Mouse (Mus musculus): ENCODE data around the gene Tram2. TPM values are rescaled to one million over a fixed set of nuclear protein-coding genes. Genes with fewer than 3 reads are reported as not detected.

Tram2 gene
- total and polyA plus RNA-seq, 2 experiments from 2014 or later: 1.4 to 2.1 TPM

GRCm38 (mm10) chr1:20954876-20955275 lies 124.2 kb downstream of the Tram2 start:
- DNase-seq (ENCODE audit: low spot score) (no peak), ATAC-seq (ENCODE audit: low FRiP score) (no peak)
- no peak overlapping the region for H3K27ac ChIP-seq (ENCODE audit: low read depth, low read length)
- no peaks in the 10 kb centered on the region for H3K27me3 ChIP-seq (ENCODE audit: insufficient read depth, low read length)
- H3K4me1 ChIP-seq (ENCODE audit: insufficient read depth, low read length): no peaks in the 10 kb centered on the region
- H3K36me3 ChIP-seq (ENCODE audit: insufficient read depth, low read length): no peaks in the 10 kb centered on the region
- no peak for TF ChIP-seq CTCF (IDR thresholded peaks at IDR 0.05)
- no peak overlapping the region for H3K4me2 ChIP-seq (ENCODE audit: low read depth, low read length, poor library complexity, severe bottlenecking)
- WGBS: 83% methylated on average over 3 of the region's 3 CpGs
- H3K9me3 ChIP-seq (ENCODE audit: low read length): no peaks in the 10 kb centered on the region
- no peak overlapping the region for H3K9ac ChIP-seq (replicated peaks; ENCODE audit: low read length, poor library complexity, severe bottlenecking)
- no peak overlapping the region for H3K4me3 ChIP-seq (ENCODE audit: low read depth, low read length)

- Histone ChIP-seq H3K27ac (ENCODE audit: low read depth, low read length) (peak overlapping the region; percentile 81), H3K9ac (replicated peaks; ENCODE audit: low read length, poor library complexity, severe bottlenecking) (peak overlapping the region; percentile 72), H3K4me3 (ENCODE audit: low read depth, low read length) (peak overlapping the region; percentile 50), H3K9me3 (ENCODE audit: low read length) (no peaks in the 10 kb centered on the region), H3K4me1 (ENCODE audit: insufficient read depth, low read length) (no peaks in the 10 kb centered on the region), H3K36me3 (ENCODE audit: insufficient read depth, low read length) (no peaks in the 10 kb centered on the region), H3K27me3 (ENCODE audit: insufficient read depth, low read length) (no peaks in the 10 kb centered on the region), H3K4me2 (ENCODE audit: low read depth, low read length, poor library complexity, severe bottlenecking) (peak overlapping the region; percentile 73)
- WGBS: 1% methylated on average over 16 of the region's 16 CpGs
- ATAC-seq (ENCODE audit: low FRiP score): peak; percentile 49
- no peak for TF ChIP-seq CTCF (IDR thresholded peaks at IDR 0.05)
- DNase-seq (ENCODE audit: low spot score): no peak
These were observed 127.2 kb downstream of the Tram2 start for GRCm38 (mm10) chr1:20951799-20952198.

GRCm38 (mm10) chr1:20951300-20951763 lies 127.7 kb downstream of the Tram2 start, which contains the start of gene Efhc1:
Gene Efhc1, plus strand, starts transcription at chr1:20951626.
- Histone ChIP-seq H3K4me1 (ENCODE audit: insufficient read depth, low read length) (no peaks in the 10 kb centered on the region), H3K4me3 (ENCODE audit: low read depth, low read length) (peak within 1 kb of the TSS; percentile 50), H3K27me3 (ENCODE audit: insufficient read depth, low read length) (no peaks in the 10 kb centered on the region), H3K4me2 (ENCODE audit: low read depth, low read length, poor library complexity, severe bottlenecking) (peak within 1 kb of the TSS; percentile 73), H3K36me3 (ENCODE audit: insufficient read depth, low read length) (no peaks in the 10 kb centered on the region), H3K9ac (replicated peaks; ENCODE audit: low read length, poor library complexity, severe bottlenecking) (peak within 1 kb of the TSS; percentile 72), H3K27ac (ENCODE audit: low read depth, low read length) (peak within 1 kb of the TSS; percentile 81), H3K9me3 (ENCODE audit: low read length) (no peaks in the 10 kb centered on the region)
- ATAC-seq (ENCODE audit: low FRiP score) (peak; percentile 98), DNase-seq (ENCODE audit: low spot score) (peak; percentile 97)
- TF ChIP-seq CTCF (IDR thresholded peaks at IDR 0.05): peak; percentile 13; the same call in 1 of the 2 replicates
- 2% methylated on average over 22 of the region's 23 CpGs for WGBS

Other genes with a start within 250 kb of the Tram2 start
- 95.0 and 144 TPM in 2 replicates for gene Paqr8, start 188.6 kb downstream of the Tram2 start, total RNA-seq (2014; rRNA removed)
- gene Paqr8, start 188.6 kb downstream of the Tram2 start, polyA plus RNA-seq (2015; fragmentation: Nextera tagmentation; extraction: Ambion mirVana): 32.2 and 32.5 TPM in 2 replicates
- gene Efhc1, start 127.6 kb downstream of the Tram2 start, total RNA-seq (2014; rRNA removed): 1.1 and 15.6 TPM in 2 replicates
- 1.5 and 1.6 TPM in 2 replicates for gene Efhc1, start 127.6 kb downstream of the Tram2 start, polyA plus RNA-seq (2015; fragmentation: Nextera tagmentation; extraction: Ambion mirVana)
- 10.0 and 15.7 TPM in 2 replicates for gene Tmem14a, start 139.3 kb upstream of the Tram2 start, total RNA-seq (2014; rRNA removed)
- 24.4 and 24.7 TPM in 2 replicates for gene Tmem14a, start 139.3 kb upstream of the Tram2 start, polyA plus RNA-seq (2015; fragmentation: Nextera tagmentation; extraction: Ambion mirVana)
- 0.76 TPM in 1 of 2 replicates, not detected in the other for gene Gsta3, start 161.4 kb upstream of the Tram2 start, total RNA-seq (2014; rRNA removed)
- gene Gsta3, start 161.4 kb upstream of the Tram2 start, polyA plus RNA-seq (2015; fragmentation: Nextera tagmentation; extraction: Ambion mirVana): 0.52 and 0.53 TPM in 2 replicates

Measured in midbrain, postnatal 0 days (tissue).